Mouse (Mus musculus) kidney, adult 8-10 months (tissue): ENCODE measurements at regions not wholly inside any gene's neighbourhood (a gene's known extent, or its start where the extent isn't known, plus 50 kb on each side); places are given as distances from the start of the nearest gene placed in this dataset.

Experiments
- DNase-seq, 2 experiments: peaks; one replicate each; pipeline ENCODE4 v3.0.0; 2022

DNA sequence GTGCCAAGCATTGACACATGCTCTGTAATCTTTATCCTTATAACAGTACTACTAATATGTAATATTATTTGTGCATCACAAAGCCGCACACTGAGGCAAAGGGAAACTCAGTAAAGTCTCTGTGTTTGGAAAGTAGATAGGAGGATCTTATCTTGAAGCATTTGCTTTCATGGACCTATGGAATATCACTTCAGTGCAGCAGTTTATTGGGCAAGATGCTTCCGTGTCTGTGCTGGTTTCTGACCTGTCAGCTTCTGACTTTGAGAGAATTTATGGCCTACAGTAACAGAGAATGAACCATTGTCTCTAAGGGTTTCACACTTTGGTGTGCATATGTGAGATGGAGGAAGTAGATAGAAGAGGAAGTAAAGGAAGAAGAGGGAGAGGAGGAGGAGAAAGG is 74.0 kb upstream of the Far2 start:
- DNase-seq, result no peak

- DNase-seq, result no peak
Measured at GRCm38 (mm10) chr6:147975917-147976316, 71.1 kb upstream of the Far2 start.

DNA sequence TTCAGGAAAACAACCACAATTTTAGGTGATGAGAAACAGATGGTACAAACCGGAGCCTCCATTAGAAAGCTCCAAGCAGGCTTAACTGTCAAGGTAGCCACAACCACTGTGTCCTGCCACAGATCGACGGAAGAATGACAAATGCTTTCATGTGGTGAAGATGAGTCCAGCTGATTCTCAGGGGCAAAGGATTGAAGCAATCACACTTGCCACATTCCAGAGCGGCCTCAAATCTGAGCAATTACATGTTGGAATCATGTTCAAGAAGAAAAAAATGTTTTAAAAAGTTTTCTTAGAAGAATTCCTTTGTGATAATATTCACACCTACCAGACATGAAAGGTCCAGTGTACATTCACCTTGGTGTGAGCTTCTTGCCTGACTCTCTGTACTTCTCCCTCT is 57.7 kb upstream of the Far2 start:
- no peak for DNase-seq
